Mouse (Mus musculus): ENCODE measurements around the gene Csnk1d.

GRCm38 (mm10) chr11:120955701-120956100 is 35.4 kb downstream of the Csnk1d start:
- TF ChIP-seq ZC3H11A (IDR thresholded peaks at IDR 0.05; ENCODE audit: borderline replicate concordance, low read depth, low read length) (no peak), HCFC1 (IDR thresholded peaks at IDR 0.05; ENCODE audit: borderline replicate concordance, insufficient read depth, low read length) (no peak), CHD2 (IDR thresholded peaks at IDR 0.05; ENCODE audit: low read depth, low read length) (no peak), ZNF384 (IDR thresholded peaks at IDR 0.05; ENCODE audit: low read depth, low read length) (no peak)
